Mouse (Mus musculus) splenic B cell, adult 2 months (primary cell): ENCODE measurements around the gene Aspscr1.
"Not testable (repeated sequence)": the region's sequence is repeated elsewhere in the genome, so short reads cannot be mapped to it uniquely, and the experiment has no call there.

Source experiments
- DNase-seq: peaks from one replicate; pipeline ENCODE4 v3.0.0-alpha.2; 2011; ENCODE audit warnings: low read depth, low spot score
- H3K27me3 ChIP-seq: 2 replicates; pipeline ENCODE4 v1.6.1; 2012; ENCODE audit warnings: mild to moderate bottlenecking, low read length, moderate library complexity, mixed read lengths; ENCODE audit not compliant: control insufficient read depth, poor library complexity, insufficient read depth, severe bottlenecking
- H3K36me3 ChIP-seq: 2 replicates; pipeline ENCODE4 v1.6.1; 2012; ENCODE audit warnings: mild to moderate bottlenecking, low read length, moderate library complexity, mixed read lengths; ENCODE audit not compliant: control insufficient read depth, poor library complexity, insufficient read depth, severe bottlenecking

Gene Aspscr1

DNA sequence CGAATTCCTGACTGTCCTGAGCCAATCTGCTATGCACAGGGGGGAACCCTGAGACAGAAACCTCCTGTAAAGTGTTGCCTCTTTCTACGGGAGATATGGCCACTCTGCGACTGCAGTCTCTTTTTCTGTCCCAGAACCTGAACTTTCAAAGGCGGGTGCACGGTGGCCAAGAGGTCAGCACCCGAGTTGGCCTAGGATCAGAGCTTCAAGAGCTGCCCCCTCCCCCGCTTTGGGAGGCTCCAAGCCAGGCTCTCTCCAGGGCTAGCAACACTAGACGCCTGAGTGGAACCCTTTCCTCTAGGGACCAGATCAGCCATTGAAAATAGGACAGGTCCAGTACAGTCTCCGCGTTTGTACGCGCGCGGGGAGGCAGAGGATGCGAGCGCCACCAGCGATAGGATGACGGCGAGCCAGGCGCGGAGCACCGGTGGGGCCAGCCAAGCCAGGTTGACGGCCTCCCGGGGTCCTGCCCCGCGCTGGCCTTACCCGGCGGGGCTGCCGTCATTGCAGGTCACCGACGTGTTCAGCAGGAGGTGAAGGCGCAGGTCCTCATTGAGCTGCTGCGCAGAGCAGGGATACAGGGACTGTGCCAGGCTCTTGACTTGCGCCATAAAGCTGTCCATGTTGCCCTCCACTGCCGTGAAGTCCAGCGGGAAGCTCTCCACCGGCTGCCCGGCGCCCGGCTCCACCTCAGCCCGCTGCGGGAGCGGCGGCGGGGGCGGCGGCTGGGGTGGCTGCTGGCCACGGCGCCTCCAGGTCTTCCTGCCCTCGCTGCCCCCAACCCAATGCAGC, 13.1 kb upstream of the Aspscr1 start:
- Histone ChIP-seq H3K36me3 (no peaks in the 10 kb centered on the region), H3K27me3 (no peaks in the 10 kb centered on the region; the same call in 1 of the 2 replicates)
- DNase-seq: no peak

DNA sequence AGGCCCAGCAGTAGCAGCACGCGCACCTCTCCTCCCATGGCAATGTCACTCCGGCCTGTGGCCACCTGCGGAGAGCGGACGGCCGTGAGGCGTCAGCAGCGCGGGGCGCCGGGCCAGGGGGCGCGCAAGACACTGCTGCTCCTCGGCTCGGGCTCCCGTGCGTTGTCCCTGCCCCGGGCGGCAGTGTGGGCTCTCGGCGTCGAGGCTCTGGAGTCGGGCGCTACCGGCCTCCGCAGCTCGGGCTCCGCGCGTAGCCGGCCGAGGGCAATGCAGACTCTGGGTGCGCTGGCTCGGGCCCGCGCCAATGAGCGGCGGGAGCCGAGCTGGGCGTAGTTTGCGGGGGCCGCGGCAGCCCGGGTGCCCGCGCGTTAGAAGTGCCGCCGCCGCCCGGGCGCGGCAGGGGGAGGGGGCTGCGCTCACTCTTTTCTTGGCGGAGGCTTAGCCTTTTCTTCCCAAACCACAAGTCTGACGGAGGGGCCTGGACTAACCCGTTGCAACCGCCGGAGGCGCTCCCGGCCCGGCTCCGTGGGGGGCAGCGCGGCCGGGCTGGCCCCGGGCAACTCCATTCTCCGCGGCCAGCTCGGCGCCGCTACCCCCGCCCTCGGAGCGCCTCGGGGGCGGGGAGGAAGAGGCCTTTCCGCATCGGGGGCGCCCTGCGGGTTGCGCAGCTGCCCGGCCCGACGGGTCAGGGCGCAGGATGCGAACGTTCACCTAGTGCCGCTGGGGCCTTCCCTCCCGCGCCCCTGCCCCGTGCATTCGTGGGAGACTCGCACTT, 12.3 kb upstream of the Aspscr1 start:
- Histone ChIP-seq H3K27me3 (no peaks in the 10 kb centered on the region; the same call in 1 of the 2 replicates), H3K36me3 (no peaks in the 10 kb centered on the region)
- peak; percentile 38 for DNase-seq

DNA sequence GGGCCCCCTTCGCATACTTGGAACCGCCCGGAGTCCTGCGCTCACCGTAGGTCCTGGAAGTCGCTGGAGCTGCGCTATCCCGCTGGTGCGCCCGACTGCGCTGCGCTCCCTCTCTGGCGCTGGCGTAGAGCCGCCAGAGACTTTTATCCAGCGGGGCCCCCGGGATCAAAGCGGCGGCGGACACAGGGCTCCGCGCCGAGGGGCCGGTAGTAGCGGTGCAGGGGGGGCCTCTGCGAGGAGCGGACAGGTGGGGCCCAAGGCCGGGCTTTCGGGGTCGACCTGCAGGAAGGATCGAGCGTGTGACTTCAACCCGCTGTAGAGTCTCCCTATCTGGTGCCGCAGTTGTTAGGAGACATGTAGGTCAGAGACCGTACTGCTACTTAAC, 11.7 kb upstream of the Aspscr1 start, which contains the start of gene Notum:
Gene Notum (minus strand): TSS at position 100 of the 385 bp plus-strand sequence.
- no peak for DNase-seq
- no peaks in the 10 kb centered on the region for H3K36me3 ChIP-seq
- no peaks in the 10 kb centered on the region; the same call in 1 of the 2 replicates for H3K27me3 ChIP-seq

DNA sequence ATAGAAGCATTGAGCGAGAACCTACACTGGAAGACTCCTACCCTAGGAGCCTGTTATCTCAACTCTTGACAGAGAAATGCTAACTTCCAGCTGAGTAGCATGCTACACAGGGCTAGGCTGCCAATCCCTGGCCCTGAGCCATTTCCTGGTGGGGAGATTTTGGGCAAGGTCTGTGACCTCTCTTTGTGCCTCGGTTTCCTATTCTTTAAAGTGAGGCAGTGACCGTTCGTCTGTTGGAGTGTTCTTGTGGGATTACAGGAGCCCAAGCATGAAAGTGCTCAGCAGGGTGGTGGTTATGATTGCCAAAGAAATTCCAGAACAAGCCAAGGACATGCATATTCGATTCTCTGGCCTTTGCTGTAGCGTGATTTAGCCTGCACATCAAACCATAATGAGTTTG, 10.0 kb upstream of the Aspscr1 start:
- DNase-seq: no peak
- Histone ChIP-seq H3K36me3 (no peaks in the 10 kb centered on the region), H3K27me3 (no peaks in the 10 kb centered on the region; the same call in 1 of the 2 replicates)

DNA sequence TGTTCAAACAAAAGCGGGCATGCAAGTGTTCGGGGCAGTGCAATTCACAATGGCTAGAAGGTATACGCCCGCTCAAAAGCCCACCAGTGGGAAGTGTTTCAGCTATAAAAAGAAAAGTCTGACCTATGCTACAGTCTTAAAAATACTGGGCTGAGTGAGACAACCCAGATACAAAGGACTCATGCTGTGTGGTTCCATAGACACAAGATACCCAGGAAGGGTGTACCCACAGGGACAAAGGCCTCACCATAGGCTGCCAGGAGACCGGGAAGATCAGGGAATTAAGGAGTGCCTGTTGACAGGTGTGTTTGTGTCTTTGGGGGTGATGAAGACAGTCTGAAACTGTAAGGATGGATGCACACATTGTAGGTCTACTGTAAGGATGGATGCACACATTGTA, 9.1 kb upstream of the Aspscr1 start:
- no peak for DNase-seq
- H3K27me3 ChIP-seq: no peaks in the 10 kb centered on the region; the same call in 1 of the 2 replicates
- no peaks in the 10 kb centered on the region for H3K36me3 ChIP-seq

DNA sequence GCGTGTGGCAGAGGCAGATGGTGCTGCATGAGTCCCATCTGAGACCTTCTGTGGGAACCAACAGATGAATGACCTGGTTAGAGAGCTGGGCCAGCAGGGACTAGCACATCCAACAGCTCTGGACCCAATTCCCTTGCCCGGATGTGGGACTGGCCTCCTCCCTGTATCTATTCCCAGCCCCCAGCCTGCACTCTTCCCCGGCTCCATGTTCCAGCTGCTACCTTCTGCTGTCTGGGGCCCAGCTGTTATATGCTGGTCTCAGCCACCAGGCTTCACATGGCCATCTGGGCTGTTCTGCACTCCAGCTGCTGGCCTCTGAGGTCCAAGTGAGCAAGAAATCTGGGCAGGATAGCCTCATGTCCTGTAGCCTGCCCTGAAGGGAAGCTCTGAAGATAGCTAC, 7.4 kb upstream of the Aspscr1 start:
- Histone ChIP-seq H3K27me3 (no peaks in the 10 kb centered on the region; the same call in 1 of the 2 replicates), H3K36me3 (no peaks in the 10 kb centered on the region)
- no peak for DNase-seq

DNA sequence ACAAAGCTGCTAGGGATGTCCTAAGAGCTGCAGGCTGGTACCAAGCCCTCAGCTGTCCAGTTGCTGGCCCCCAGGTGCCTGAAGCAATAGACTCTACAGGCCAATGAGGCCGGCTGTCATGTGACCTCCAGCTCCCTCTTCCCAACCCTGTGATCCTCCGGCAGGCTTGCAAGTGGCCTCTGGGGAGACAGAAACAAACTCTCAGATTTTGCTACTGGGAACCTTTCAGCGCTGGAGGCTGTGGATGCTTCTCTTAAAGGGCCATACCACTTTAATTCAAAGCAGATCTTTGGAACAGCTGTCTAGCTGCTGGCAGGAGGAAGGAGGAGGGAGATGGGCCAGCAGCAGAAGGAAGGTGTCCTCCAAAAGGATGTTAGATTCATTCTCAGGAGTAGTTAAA, 6.2 kb upstream of the Aspscr1 start:
- H3K27me3 ChIP-seq: no peaks in the 10 kb centered on the region; the same call in 1 of the 2 replicates
- no peak for DNase-seq
- no peaks in the 10 kb centered on the region for H3K36me3 ChIP-seq

DNA sequence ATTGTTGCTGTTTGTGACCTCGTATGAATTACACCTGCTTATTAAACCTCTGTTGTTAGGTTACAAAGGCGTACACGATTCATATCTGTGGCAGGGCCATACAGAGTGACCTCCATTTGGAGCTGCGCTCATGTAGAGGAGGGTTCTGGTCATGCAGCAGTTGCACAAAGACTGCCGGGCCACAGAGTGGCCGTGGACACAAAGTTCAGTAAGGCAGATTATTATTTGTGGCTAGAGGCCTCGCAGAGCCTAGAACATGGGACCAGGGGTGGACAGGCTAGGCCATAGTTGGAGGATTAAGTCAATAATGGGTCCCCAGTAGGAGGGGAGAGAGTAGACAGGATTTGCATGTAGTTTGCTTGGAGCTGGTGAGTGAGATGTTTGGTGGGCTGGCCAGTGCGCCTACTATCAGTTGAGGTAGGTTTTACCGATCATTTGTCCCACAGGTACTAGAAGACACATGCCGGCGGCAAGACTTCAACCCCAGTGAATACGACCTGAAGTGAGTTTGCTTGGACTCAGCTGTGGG, 885 bp downstream of the Aspscr1 start:
- Histone ChIP-seq H3K27me3 (no peaks in the 10 kb centered on the region), H3K36me3 (no peaks in the 10 kb centered on the region)
- DNase-seq: no peak

DNA sequence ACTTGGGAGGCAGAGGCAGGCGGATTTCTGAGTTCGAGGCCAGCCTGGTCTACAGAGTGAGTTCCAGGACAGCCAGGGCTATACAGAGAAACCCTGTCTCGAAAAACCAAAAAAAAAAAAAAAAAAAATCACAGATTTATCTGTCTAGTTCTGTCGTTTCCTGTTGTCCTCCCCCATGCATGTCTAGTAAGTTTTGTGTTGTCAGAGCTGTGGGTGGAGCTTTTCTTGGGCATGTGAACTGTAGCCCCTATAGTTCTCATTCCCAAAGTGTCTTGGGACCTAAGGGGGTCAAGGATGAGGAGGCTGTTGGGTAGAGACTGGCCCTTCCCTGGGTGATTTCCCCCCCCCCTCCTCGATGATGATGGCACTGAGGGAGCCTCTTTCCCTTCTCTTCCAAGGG, 3.1 kb downstream of the Aspscr1 start:
- not testable (repeated sequence) for DNase-seq, H3K27me3 ChIP-seq, H3K36me3 ChIP-seq

DNA sequence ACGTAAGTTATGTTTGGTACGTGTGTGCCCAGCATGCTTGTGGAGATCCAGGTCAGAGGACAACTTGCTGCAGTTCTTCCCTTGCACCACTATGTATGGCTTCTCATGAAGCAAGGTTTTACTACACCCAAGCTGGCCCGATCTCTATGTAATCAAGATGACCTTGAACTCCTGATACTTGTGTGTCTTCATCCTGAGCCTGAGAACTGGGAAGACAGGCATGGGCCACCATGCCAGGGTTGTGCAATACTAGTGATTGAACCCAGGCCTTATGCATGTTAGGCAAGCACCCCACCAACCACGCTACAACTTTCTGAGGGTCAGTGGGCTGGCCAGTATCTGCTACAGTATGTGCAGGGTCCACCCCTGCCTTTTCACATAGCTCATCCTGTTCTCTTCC, 4.2 kb downstream of the Aspscr1 start:
- DNase-seq: no peak
- H3K36me3 ChIP-seq: no peaks in the 10 kb centered on the region; the same call in 1 of the 2 replicates
- no peaks in the 10 kb centered on the region for H3K27me3 ChIP-seq

DNA sequence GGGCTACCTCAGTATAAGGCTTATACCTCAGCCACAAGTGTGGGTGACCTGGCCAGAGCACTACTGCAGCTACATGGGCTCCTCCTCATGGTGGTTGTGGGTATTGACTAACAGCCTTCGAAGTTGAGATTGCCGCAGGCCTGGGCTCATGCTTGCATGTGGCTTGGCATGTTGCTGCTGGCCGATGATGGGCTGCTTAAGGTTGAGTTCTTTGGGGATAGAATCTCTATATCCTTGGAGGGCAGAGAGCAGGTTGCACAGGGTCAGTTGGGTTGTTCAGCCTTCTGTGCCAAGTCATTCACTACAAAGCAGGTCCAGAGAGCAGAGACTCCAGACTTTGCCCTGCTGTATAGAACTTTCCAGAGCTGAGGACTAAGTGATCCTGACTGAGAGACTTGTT, 7.1 kb downstream of the Aspscr1 start:
- no peaks in the 10 kb centered on the region; the same call in 1 of the 2 replicates for H3K36me3 ChIP-seq
- peak; percentile 65 for DNase-seq
- no peaks in the 10 kb centered on the region for H3K27me3 ChIP-seq

DNA sequence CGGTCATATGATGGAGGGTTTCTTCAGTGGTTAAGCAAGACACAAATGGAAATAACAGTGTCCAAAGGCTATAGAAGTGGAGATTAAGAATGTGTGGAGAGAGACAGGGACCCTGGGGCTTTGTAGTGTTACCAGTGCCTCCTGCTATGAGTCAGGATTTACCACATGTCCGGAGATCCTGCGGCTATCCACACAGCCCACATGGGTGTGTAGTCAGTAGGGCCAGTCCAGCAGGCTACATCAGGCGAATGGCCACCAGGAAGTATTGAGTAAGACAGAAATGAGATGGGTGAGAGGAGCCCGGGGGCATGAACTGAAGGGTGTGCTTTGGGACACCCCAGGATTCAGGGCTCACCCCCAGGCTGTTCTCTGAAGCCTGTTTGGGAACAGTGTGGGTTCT, 9.9 kb downstream of the Aspscr1 start:
- no peak for DNase-seq
- Histone ChIP-seq H3K27me3 (no peaks in the 10 kb centered on the region), H3K36me3 (peaks cover 5% of the 10 kb centered on the region; the same call in 1 of the 2 replicates)

DNA sequence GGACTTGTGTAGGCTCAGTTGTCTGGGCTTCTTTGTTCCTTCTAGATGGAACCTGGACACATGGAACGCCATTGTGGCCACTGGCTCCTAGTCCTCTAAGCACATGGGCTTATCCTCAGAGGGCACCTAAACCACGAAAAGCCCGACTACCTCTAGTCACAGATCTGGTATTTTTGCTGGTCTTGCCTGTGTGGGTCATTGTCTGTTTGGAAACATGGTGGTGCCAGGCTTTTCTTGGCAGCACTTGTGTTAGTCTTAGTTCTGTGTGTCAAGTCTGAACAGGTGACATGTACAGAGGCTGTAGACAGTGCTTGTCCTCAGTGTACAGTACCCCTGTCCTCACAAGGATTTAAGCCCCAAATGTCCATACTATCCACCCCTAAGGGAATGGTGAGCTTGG, 10.8 kb downstream of the Aspscr1 start:
- H3K27me3 ChIP-seq: no peaks in the 10 kb centered on the region
- no peak for DNase-seq
- peaks cover 5% of the 10 kb centered on the region; the same call in 1 of the 2 replicates for H3K36me3 ChIP-seq

DNA sequence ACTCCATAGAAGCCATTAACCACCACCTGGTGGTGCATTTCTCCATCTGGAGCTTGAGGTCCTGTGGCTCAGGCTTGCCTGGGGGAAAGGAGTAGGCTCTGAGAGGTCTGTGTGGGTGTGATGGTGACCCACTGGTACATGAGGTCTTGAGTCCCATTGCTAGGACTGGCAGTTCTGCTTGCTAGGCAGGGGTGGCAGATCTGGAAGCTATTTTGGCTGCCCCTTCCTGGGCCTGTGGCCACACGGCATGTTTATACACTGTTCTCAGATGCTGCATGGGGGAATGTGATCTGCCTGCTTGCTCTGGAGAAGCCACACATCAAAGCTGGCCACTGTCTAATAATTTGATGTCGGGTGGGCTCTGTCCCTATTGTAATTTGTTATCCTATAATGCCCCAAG, 11.3 kb downstream of the Aspscr1 start:
- peaks cover 5% of the 10 kb centered on the region; the same call in 1 of the 2 replicates for H3K36me3 ChIP-seq
- DNase-seq: no peak
- no peaks in the 10 kb centered on the region for H3K27me3 ChIP-seq

DNA sequence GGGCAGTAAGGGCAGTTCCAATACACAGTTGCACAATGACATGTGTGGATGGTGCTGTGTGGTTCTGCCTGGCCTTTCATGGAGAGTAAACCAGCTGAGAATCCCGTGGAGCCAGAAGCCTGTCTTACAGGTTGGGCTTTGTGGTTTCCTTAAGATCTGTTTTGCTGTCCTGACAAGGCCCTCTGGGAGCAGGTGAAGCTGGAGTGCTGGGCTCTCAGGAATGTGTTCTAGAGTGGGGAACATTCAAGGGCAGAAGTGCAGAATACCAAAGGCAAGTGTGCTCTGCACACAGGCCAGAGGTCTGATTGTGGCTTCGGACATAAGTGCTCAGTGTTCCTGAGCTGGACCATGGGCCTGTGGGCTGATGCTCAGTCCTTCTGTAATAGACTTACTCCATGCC, 11.9 kb downstream of the Aspscr1 start:
- Histone ChIP-seq H3K27me3 (no peaks in the 10 kb centered on the region), H3K36me3 (peaks cover 5% of the 10 kb centered on the region; the same call in 1 of the 2 replicates)
- no peak for DNase-seq
